Mouse (Mus musculus) neural tube, embryonic 12.5 days (tissue): ENCODE measurements around the gene Alyref. TPM values are rescaled to one million over a fixed set of nuclear protein-coding genes. Genes with fewer than 3 reads are reported as not detected.

Experiments
- ATAC-seq: fragments of 200-750 bp; cut with Nextera tagmentation; 2 replicates; pipeline ENCODE4 v1.8.0; 2017; ENCODE audit warnings: low read depth, mild to moderate bottlenecking, moderate TSS enrichment, moderate library complexity; ENCODE audit not compliant: low FRiP score
- H3K27ac ChIP-seq: fragments of 300-500 bp; sonication (generic); 2 replicates; pipeline ENCODE4 v1.5.1; 2016
- H3K27me3 ChIP-seq: fragments of 300-500 bp; sonication (generic); replicated peaks from 2 replicates; pipeline ENCODE4 v1.6.1; 2016; ENCODE audit warnings: mild to moderate bottlenecking
- H3K36me3 ChIP-seq: fragments of 300-500 bp; sonication (generic); 2 replicates; pipeline ENCODE4 v1.6.1; 2016; ENCODE audit warnings: mild to moderate bottlenecking
- H3K4me1 ChIP-seq: fragments of 300-500 bp; sonication (generic); 2 replicates; pipeline ENCODE4 v1.6.1; 2016
- H3K4me2 ChIP-seq: fragments of 300-500 bp; sonication (generic); replicated peaks from 2 replicates; pipeline ENCODE4 v1.6.1; 2016; ENCODE audit warnings: mild to moderate bottlenecking
- H3K4me3 ChIP-seq: fragments of 300-500 bp; sonication (generic); 2 replicates; pipeline ENCODE4 v1.5.1; 2016
- H3K9ac ChIP-seq: fragments of 300-500 bp; sonication (generic); 2 replicates; pipeline ENCODE4 v1.6.1; 2016; ENCODE audit warnings: mild to moderate bottlenecking
- H3K9me3 ChIP-seq: fragments of 300-500 bp; sonication (generic); 2 replicates; pipeline ENCODE4 v1.6.1; 2016; ENCODE audit warnings: mild to moderate bottlenecking
- WGBS: fragments of 180-500 bp; shearing (Covaris S2); methylation state at CpG from one replicate; pipeline ENCODE4 v1.1.7; 2016; 5-methylcytosine and 5-hydroxymethylcytosine counted together
- polyA plus RNA-seq: library from polyadenylated mRNA; unstranded; fragments of >200 nt; fragmentation: Nextera tagmentation; extraction: Ambion mirVana; gene quantifications from 2 replicates; pipeline ENCODE4 v1.2.1, GENCODE M21; 2016

The Alyref gene
- polyA plus RNA-seq, 1 experiment from 2014 or later, result 509 TPM

DNA sequence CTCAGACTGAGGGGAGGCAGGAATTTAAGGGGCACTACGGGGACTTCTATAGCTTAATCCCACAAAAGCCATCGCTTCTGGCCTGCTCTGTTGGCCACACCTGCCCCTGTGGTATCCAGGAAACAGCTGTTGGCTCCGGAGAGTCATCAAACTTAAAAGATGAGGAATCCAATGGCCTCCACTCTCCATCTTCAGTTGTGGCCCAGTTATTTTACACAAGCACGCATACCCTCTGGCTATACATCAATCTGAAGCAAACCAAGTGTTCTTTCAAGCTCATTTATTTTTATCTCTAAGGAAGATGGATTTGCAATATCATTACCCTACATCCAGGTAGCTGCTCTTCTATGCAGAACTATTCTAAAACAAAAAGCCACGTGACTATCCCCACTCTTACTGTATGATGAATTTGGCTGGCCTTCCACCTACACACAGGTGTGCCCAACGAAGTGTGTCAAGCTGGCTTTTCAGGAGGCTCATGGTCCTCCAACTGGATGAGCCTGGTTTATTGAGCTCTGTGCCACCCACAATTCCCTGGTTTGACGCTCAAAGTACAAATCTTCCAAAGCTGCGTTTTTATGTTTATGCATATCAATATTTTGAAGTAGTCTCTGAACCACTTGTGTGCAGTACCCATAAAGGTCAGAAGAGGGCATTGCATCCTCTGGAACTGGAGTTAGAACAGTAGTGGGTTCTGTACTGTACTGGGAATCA, 15.7 kb downstream of the Alyref start:
- H3K27me3 ChIP-seq, result no peaks in the 10 kb centered on the region
- peaks cover 58% of the 10 kb centered on the region for H3K36me3 ChIP-seq
- ATAC-seq, result no peak
- peak overlapping the region; percentile 80 for H3K27ac ChIP-seq
- no peaks in the 10 kb centered on the region for H3K9me3 ChIP-seq
- peaks cover 30% of the 10 kb centered on the region for H3K4me1 ChIP-seq
- WGBS, result 74% methylated on average over 8 of the region's 8 CpGs
- peak overlapping the region; percentile 97 for H3K9ac ChIP-seq
- H3K4me3 ChIP-seq, result peak overlapping the region; percentile 98
- peak overlapping the region; percentile 97 for H3K4me2 ChIP-seq

DNA sequence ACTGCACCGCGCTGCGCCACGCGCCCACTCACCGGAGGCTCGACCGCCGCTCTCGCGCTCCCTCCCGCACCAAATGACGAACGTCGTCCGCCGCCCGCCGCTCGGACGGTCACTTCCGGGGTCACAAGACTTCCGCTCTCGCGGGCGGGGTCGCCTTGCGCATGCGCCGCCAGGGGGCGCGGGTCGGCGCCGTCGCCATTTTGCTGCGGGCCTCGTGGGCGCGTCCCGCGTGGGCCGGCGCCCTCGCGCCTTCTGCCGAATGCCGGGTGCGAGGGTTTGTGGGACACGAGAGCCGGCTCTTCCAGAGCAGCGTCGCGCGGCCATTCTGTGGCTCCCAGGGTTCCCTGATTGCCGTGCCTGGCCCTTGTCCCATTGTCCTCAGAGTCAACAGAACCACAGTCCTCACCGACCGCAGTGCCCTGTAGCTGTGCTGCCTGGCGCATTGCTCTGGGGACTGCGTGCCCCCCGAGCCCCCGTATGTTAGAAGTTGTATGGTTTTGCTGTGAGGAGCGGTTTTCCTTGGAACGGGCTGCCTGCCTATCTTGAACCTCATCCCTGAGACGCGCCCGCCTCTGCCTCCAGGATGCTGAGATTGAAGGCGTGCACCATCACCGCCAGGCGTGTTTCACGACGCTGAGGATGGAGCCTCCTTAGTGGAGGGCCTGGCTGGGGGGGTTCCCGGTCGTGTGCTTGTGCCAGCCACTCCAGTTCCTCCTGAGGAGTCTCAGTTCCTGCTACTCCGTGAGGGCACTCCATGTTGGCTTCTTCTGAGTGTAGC, 16.5 kb downstream of the Alyref start, which contains the start of gene Arhgdia:
Gene Arhgdia, minus strand, starts transcription at position 135 of the 778 bp plus-strand sequence.
- Histone ChIP-seq H3K27me3 (no peaks in the 10 kb centered on the region), H3K36me3 (peaks cover 52% of the 10 kb centered on the region), H3K4me1 (peaks cover 30% of the 10 kb centered on the region), H3K4me3 (peak within 1 kb of the TSS; percentile 98), H3K27ac (peak within 1 kb of the TSS; percentile 80), H3K9me3 (no peaks in the 10 kb centered on the region), H3K4me2 (peak within 1 kb of the TSS; percentile 97), H3K9ac (peak within 1 kb of the TSS; percentile 97)
- WGBS, result 7% methylated on average over 67 of the region's 75 CpGs
- ATAC-seq, result peak; percentile 39

DNA sequence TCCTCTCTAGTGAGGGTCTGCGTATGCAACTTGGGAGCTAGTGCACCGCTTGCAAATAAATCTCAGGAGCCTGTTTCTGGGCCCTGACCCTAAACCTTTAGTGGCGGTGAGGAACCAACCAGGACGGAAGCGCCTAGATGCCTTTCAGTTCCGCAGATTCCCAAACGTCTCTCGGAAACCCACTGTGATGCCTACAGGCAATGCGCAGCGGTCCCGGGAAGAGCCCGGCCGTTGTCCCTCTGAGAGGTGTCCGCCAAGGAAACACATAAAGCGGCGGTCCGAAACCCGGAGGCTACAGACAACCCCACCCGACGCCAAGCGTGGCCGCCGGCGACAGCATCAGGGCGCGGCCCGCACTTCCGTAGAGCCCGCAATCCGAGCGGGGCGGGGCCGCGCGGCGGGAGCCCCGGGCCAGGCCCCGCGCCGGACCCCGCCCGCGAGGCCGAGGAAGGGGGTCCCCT, 17.3 kb downstream of the Alyref start:
- peaks cover 45% of the 10 kb centered on the region for H3K36me3 ChIP-seq
- peaks cover 30% of the 10 kb centered on the region for H3K4me1 ChIP-seq
- peak overlapping the region; percentile 97 for H3K9ac ChIP-seq
- WGBS, result under 1% methylated on average over 34 of the region's 44 CpGs
- peak overlapping the region; percentile 80 for H3K27ac ChIP-seq
- no peaks in the 10 kb centered on the region for H3K9me3 ChIP-seq
- H3K4me3 ChIP-seq, result peak overlapping the region; percentile 98
- H3K27me3 ChIP-seq, result no peaks in the 10 kb centered on the region
- peak; percentile 23 for ATAC-seq
- peak overlapping the region; percentile 97 for H3K4me2 ChIP-seq

DNA sequence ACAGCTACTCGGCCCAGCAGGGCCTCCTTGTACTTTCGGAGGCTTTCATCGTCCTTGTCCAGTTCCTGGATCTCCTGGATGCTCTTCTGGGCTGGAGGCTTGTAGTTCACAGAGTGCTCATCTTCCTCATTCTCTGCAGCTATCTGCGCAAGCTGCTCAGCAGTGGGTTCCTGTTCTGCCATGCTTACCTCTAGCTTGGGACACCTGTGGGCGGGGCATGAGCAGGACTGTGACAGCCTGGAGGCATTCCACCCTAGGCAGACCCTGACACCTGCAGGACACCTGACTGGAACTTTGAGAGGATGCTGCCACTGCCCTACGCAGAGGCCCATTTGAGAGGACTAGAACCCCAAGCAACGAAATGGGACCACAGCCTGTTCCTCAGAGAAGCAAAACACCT, 18.0 kb downstream of the Alyref start:
- Histone ChIP-seq H3K27ac (no peak overlapping the region), H3K4me3 (peak overlapping the region; percentile 98), H3K36me3 (peaks cover 38% of the 10 kb centered on the region), H3K9ac (peak overlapping the region; percentile 97), H3K9me3 (no peaks in the 10 kb centered on the region), H3K27me3 (no peaks in the 10 kb centered on the region), H3K4me1 (peaks cover 30% of the 10 kb centered on the region), H3K4me2 (peak overlapping the region; percentile 97)
- no peak for ATAC-seq
- WGBS, result 68% methylated on average over 7 of the region's 7 CpGs

DNA sequence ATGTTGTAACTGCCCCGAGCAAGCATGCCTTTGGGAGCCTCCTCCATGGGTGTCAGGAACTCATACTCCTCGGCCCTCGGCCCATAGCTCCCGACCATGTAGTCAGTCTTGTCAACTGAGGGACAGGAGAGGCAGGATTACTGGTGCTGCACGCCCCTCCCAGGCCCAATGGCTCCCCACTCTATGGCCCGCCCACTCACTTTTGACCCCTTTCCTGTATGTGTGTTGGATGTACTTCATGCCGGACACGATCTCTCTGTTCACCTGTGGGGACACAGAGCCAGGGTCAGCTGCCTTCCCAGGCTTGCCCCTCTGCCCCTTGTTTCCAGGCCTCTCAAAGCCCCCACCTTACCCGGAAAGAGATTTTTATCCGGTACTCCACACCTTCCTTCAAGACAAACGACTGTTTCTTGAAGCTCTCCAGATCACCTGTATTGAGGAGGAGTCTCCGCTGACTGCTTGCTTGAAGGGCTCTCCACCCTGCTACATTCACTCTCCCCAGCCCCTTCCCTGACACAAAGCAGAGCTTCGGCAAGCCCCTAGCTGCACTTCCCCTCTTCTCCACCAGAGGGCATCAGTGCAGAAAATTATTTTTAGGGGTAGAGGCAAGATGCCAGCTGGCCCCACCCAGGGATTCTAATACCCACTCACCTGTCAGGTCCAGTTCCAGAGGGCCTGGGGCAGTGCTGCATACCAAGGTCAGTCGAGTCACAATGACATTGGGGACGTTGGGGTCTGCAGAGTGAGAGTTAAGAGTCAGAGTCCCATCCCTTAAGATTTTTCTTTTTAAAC, 18.7 kb downstream of the Alyref start:
- peak overlapping the region; percentile 97 for H3K9ac ChIP-seq
- H3K4me1 ChIP-seq, result peaks cover 33% of the 10 kb centered on the region
- peak overlapping the region; percentile 97 for H3K4me2 ChIP-seq
- WGBS, result 68% methylated on average over 15 of the region's 15 CpGs
- no peak for ATAC-seq
- H3K9me3 ChIP-seq, result no peaks in the 10 kb centered on the region
- no peaks in the 10 kb centered on the region for H3K27me3 ChIP-seq
- H3K4me3 ChIP-seq, result peak overlapping the region; percentile 98
- H3K27ac ChIP-seq, result no peak overlapping the region
- peaks cover 33% of the 10 kb centered on the region for H3K36me3 ChIP-seq

DNA sequence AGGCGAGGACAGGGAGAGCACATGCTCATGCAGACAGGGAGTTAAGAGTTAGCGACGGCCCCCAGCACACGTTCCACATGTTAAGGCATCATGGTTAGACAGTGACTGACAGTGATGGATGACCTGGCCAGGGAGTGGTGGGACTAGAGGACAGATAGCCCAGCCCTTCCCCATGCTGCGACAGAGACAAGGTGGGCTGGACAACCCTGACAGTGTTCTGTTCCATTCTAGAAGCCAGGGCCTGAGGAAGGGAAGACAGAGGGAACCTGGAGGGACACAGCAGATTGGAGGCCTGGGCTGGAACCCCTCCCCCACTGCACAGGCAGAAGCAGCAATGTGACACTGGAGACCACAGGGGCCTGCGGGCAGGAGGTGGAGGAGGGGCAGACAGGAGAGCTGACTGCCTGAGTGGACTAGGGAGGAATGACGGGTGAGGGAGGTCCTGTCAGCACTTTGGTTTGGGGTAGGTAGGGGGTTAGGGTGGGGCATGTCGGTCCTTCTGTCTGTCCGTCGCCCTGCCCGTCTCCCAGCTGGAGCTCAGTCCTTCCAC, 19.4 kb downstream of the Alyref start:
- H3K4me3 ChIP-seq, result no peak overlapping the region
- 85% methylated on average over 11 of the region's 11 CpGs for WGBS
- H3K9ac ChIP-seq, result no peak overlapping the region
- no peaks in the 10 kb centered on the region for H3K27me3 ChIP-seq
- ATAC-seq, result no peak
- H3K27ac ChIP-seq, result no peak overlapping the region
- peak overlapping the region; percentile 97; the same call in 1 of the 2 replicates for H3K4me2 ChIP-seq
- H3K4me1 ChIP-seq, result peaks cover 39% of the 10 kb centered on the region
- H3K9me3 ChIP-seq, result no peaks in the 10 kb centered on the region
- H3K36me3 ChIP-seq, result peaks cover 26% of the 10 kb centered on the region

DNA sequence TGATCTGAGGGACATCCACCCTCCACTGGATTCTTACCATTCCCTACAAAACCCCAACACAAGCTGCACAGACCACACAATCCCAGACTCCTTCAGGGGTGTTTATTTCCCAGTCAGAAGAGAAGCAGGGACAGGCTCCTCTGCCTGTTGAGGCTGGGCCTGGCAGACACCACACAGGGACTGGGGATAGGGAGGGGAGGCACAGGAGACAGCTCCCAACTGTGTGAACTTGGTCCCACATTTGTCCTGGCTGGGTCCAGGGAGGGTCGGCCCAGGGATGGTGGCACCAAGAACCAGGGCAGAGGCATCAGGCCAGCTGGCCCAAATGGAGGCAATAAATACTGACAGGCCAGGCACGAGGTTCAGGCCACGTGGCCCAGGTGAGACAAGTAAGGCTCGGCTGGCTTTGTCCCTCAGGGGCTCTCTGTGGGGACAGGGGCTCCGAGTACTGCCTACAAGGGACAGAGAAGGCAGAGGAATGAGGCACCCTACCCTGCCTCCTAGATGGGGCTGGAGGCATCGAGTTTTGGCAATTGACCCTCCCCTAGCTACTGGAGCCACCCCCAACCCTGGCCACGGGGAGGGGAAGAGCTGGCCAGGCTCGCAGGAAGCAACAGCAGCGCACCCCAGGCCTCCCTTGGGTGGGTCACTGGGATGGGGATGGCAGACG, 20.0 kb downstream of the Alyref start:
- no peaks in the 10 kb centered on the region for H3K9me3 ChIP-seq
- H3K4me1 ChIP-seq, result peaks cover 40% of the 10 kb centered on the region

DNA sequence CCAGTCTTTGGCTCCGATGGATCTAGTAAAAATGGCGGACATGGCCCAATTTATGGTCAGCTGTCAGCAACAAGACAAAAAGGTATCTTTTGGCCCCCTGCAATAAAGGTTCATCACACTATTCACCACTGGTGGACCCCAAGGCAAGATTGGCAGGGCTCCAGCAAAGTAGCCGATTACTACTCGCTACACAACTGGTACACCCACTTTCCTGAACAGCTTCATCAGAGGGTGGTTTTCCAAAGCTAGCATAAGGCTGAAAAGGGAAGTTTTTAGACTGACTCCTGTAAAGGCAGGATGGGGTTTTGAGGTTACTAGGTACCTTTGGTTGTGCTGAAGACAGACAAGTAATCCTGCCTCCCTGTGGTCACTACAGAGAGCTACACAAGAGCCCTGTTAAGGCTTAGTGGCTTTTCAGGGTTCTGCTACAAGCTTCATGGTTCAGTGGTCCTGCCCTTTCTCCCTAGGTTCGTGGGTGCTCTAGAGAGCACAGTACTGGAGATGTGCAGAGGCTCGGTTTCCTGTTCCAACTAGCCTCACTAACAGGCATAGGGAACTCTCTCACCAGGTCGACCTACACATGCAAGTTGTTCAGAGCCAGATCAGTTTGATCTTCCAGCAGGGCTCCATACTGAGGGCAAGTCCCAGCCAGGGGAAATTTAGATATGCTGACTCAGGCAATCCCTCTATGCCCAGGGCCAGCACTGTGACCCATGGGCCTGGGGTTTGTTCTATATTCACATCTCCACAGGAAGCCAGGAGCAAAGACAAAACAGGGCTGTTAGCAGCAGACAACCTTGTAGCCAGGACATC, 20.7 kb downstream of the Alyref start:
- peaks cover 26% of the 10 kb centered on the region for H3K36me3 ChIP-seq
- H3K4me3 ChIP-seq, result no peak overlapping the region
- H3K27me3 ChIP-seq, result no peaks in the 10 kb centered on the region
- no peak overlapping the region for H3K4me2 ChIP-seq
- no peaks in the 10 kb centered on the region for H3K9me3 ChIP-seq
- no peak overlapping the region for H3K27ac ChIP-seq
- H3K9ac ChIP-seq, result no peak overlapping the region
- 86% methylated on average over 7 of the region's 7 CpGs for WGBS
- peaks cover 40% of the 10 kb centered on the region for H3K4me1 ChIP-seq
- ATAC-seq, result no peak

More for the DNA sequence above, 20.0 kb downstream of the Alyref start:
- Histone ChIP-seq H3K4me2 (0 out of 2 replicates have a peak overlapping the region, but pooled peaks have one; percentile 97), H3K36me3 (peaks cover 26% of the 10 kb centered on the region), H3K27ac (no peak overlapping the region), H3K4me3 (no peak overlapping the region), H3K9ac (no peak overlapping the region), H3K27me3 (no peaks in the 10 kb centered on the region)
- no peak for ATAC-seq
- WGBS, result 80% methylated on average over 10 of the region's 10 CpGs

DNA sequence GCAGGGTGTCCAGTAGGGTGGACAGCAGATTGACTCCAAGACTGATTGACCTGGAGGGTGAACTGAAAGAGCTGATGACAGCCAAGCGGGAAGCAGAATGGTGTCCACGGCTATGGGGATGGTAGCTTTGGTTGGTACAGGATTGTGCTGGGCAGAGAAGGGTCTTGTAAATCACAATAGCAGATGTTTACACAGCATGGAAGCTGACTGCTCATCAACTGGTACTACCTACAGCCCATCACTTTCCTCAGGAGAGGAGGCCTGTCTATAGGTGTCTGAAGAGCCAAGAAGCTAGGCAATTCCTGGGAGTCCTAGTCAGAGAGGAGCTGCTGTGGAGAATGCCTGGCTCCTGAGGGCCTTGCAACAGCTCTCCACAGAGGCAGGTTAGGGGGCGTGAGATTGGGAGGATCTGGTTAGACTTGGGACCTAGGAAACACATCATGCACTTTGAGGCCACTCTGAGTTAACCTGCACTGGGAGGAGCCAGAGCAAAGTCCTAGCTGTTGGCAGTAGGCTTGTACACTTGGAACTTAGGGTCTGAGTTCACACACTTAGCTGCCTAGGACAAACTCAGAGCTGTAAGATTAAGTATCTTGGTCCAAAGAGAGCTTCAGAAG, 21.7 kb downstream of the Alyref start:
- WGBS, result 85% methylated on average over 3 of the region's 3 CpGs
- Histone ChIP-seq H3K4me2 (no peak overlapping the region), H3K4me3 (no peak overlapping the region), H3K36me3 (peaks cover 26% of the 10 kb centered on the region), H3K27me3 (no peaks in the 10 kb centered on the region), H3K4me1 (peaks cover 42% of the 10 kb centered on the region), H3K9me3 (no peaks in the 10 kb centered on the region), H3K27ac (no peak overlapping the region), H3K9ac (no peak overlapping the region)
- ATAC-seq, result no peak

DNA sequence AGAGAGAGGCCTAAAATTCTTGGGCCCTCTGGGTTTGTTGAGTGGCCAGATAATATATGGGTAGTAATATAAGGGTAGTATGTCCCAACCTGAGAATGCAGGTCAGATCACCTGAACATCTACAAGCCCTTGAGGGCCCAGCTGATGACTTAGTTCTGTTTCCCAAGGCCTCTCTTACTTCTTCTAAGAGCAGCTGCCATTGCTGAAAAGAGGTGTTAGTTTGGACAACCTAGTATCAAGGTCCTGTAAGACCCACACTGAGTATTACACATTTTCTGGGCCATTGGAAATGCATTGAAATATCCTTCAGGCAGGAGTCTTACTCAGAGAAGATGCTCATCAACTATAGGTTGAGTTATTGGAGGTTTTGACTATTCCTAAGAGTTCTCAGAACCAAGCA, 22.2 kb downstream of the Alyref start:
- H3K36me3 ChIP-seq, result peaks cover 31% of the 10 kb centered on the region
- H3K27ac ChIP-seq, result no peak overlapping the region
- H3K4me3 ChIP-seq, result no peak overlapping the region
- no peaks in the 10 kb centered on the region for H3K27me3 ChIP-seq
- H3K9ac ChIP-seq, result no peak overlapping the region
- no peak for ATAC-seq
- no peaks in the 10 kb centered on the region for H3K9me3 ChIP-seq
- H3K4me2 ChIP-seq, result no peak overlapping the region
- peaks cover 47% of the 10 kb centered on the region for H3K4me1 ChIP-seq
